Comparison of ENCODE assay signal across 8 mouse cellular contexts in the genomic region with DNA sequence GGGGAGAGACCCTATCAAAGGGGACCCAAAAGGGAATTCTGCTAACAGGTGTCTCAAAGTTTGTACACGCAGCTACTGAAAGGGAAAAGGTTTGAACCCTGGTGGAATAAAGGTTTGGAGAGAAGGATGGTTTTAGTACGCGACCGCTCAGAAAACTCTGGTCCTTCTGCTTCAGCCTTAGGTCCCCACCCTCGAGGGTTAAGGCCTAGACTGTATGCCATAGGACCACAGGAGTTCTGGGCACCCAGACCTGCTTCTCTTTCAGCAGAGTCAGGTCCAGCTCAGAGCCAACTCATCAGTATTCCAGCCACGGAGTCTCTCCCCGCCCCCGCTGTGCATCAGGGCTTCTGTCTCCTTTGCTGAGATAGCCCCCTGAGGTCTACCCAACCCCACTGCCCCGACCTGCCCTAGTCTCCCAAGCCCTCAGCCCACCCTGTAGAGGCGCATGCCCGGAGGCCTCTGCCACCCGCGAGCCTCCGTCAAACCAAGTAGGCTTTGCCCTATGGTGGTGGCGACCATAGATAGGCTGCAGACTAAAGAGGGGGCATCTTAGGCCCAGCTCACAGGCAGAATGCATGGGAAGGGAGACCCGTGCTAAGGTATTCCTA. TPM values are rescaled to one million over a fixed set of nuclear protein-coding genes. Genes with fewer than 3 reads are reported as not detected.
A peak's percentile ranks its signal among the peaks of the same experiment; 100 is the strongest.
DNase-seq lines count a peak whose midpoint lies in the region; ATAC-seq lines count a peak whose summit lies in the region.

No protein-coding gene starts in this region.

- H3K9me3 ChIP-seq in liver, embryonic 12.5 days (replicated peaks) = no peaks in the 10 kb centered on the region
- no peaks in the 10 kb centered on the region for H3K9me3 ChIP-seq in liver, embryonic 11.5 days (ENCODE audit: control insufficient read depth, low read length)
- no peaks in the 10 kb centered on the region for H3K9me3 ChIP-seq in forebrain, embryonic 14.5 days (replicated peaks; ENCODE audit: control insufficient read depth, low read length)

- no peak overlapping the region for H3K9ac ChIP-seq in liver, embryonic 12.5 days
- H3K9ac ChIP-seq in liver, embryonic 11.5 days (ENCODE audit: low read depth, low read length) = no peak overlapping the region
- peak overlapping the region; percentile 84 for H3K9ac ChIP-seq in forebrain, embryonic 14.5 days (ENCODE audit: low read length)

- DNase-seq in liver, embryonic 11.5 days (ENCODE audit: low spot score) = no peak
- DNase-seq in forebrain, embryonic 14.5 days (ENCODE audit: low spot score) = no peak
- peak; percentile 48 to 53 for DNase-seq in layer of hippocampus, adult 8-10 months (ENCODE audit: low spot score in 2 of 2)
- peak; percentile 34 for DNase-seq in neural tube, embryonic 10.5 days (ENCODE audit: extremely low spot score, low spot score)
- no peak for DNase-seq in gastrocnemius, postnatal 36 days
- DNase-seq in spleen, postnatal 10 days (ENCODE audit: low spot score in 2 of 2) = no peak
- no peak for DNase-seq in spleen, adult 18-20 months

- peaks cover 62% of the 10 kb centered on the region for H3K27me3 ChIP-seq in liver, embryonic 12.5 days (replicated peaks)
- peaks cover 40% of the 10 kb centered on the region for H3K27me3 ChIP-seq in liver, embryonic 11.5 days (replicated peaks; ENCODE audit: control insufficient read depth, insufficient read depth, low read length)
- H3K27me3 ChIP-seq in forebrain, embryonic 14.5 days (replicated peaks; ENCODE audit: control insufficient read depth, insufficient read depth, low read length) = no peaks in the 10 kb centered on the region

- H3K27ac ChIP-seq in liver, embryonic 12.5 days = no peak overlapping the region
- H3K27ac ChIP-seq in liver, embryonic 11.5 days (ENCODE audit: low read depth, low read length) = no peak overlapping the region
- H3K27ac ChIP-seq in forebrain, embryonic 14.5 days (ENCODE audit: low read depth, low read length) = peak overlapping the region; percentile 95; the same call in 1 of the 2 replicates

- H3K36me3 ChIP-seq in liver, embryonic 12.5 days = no peaks in the 10 kb centered on the region
- no peaks in the 10 kb centered on the region for H3K36me3 ChIP-seq in liver, embryonic 11.5 days (ENCODE audit: control insufficient read depth, insufficient read depth, low read length)
- H3K36me3 ChIP-seq in forebrain, embryonic 14.5 days (ENCODE audit: control insufficient read depth, insufficient read depth, low read length) = no peaks in the 10 kb centered on the region

- H3K4me2 ChIP-seq in liver, embryonic 12.5 days = peak overlapping the region; percentile 78; the same call in 1 of the 2 replicates
- H3K4me2 ChIP-seq in liver, embryonic 11.5 days = no peak overlapping the region
- H3K4me2 ChIP-seq in forebrain, embryonic 14.5 days (ENCODE audit: low read length) = peak overlapping the region; percentile 98

- H3K4me1 ChIP-seq in liver, embryonic 12.5 days = peaks cover 30% of the 10 kb centered on the region
- H3K4me1 ChIP-seq in liver, embryonic 11.5 days (replicated peaks; ENCODE audit: control insufficient read depth, insufficient read depth, low read length) = peaks cover 12% of the 10 kb centered on the region; the same call in 1 of the 2 replicates
- peaks cover 13% of the 10 kb centered on the region for H3K4me1 ChIP-seq in forebrain, embryonic 14.5 days (ENCODE audit: control insufficient read depth, insufficient read depth, low read length)

- intact Hi-C loops in gastrocnemius, postnatal 36 days (cut with DNase I) = no loop called here

- H3K4me3 ChIP-seq in liver, embryonic 12.5 days = no peak overlapping the region
- H3K4me3 ChIP-seq in liver, embryonic 11.5 days (ENCODE audit: low read depth, low read length) = no peak overlapping the region
- H3K4me3 ChIP-seq in forebrain, embryonic 14.5 days (ENCODE audit: low read depth, low read length) = peak overlapping the region; percentile 65

- 25% methylated on average over 16 of the region's 16 CpGs for WGBS in liver, embryonic 12.5 days (ENCODE audit: insufficient replicate concordance)
- WGBS in liver, embryonic 11.5 days = 32% methylated on average over 16 of the region's 16 CpGs
- 30% methylated on average over 16 of the region's 16 CpGs for WGBS in forebrain, embryonic 14.5 days

- no peak for ATAC-seq in liver, embryonic 12.5 days
- ATAC-seq in liver, embryonic 11.5 days (replicated peaks; ENCODE audit: low FRiP score) = no peak
- ATAC-seq in forebrain, embryonic 14.5 days = no peak

RNA-seq across cellular contexts. Expression of gene Trim9, which starts 1.8 kb away (rescaled TPM):
- 0.07 TPM in 1 of 2 replicates, not detected in the other for polyA plus RNA-seq in liver, embryonic 12.5 days (2016; fragmentation: Nextera tagmentation; extraction: Ambion mirVana)
- 0.53 and 0.70 TPM in 2 replicates for polyA plus RNA-seq in liver, embryonic 11.5 days (2014; fragmentation: Nextera tagmentation; extraction: Ambion mirVana)
- polyA plus RNA-seq in forebrain, embryonic 14.5 days (2014; fragmentation: Nextera tagmentation; extraction: Ambion mirVana) = 30.8 and 42.9 TPM in 2 replicates
- total RNA-seq in layer of hippocampus, adult 8-10 months (2022) = 100 to 1,000 TPM; 240 to 340 (median 277) TPM
- total RNA-seq in gastrocnemius, postnatal 36 days (2021) = under 1 TPM in 1 of 2 experiments, not detected in 1; 0.10 TPM

Comparison
In these comparisons a context has a peak if more than half of its experiments do, and no peak if none do; other contexts are left out.
1. DNase-seq: peak in layer of hippocampus, adult 8-10 months (2 of 2) and neural tube, embryonic 10.5 days (single experiment); none in liver, embryonic 11.5 days (single experiment), forebrain, embryonic 14.5 days (single experiment), gastrocnemius, postnatal 36 days (0 of 2), spleen, postnatal 10 days (0 of 2) and spleen, adult 18-20 months (0 of 2).
2. RNA of gene Trim9, which starts 1.8 kb away (polyA plus RNA-seq): 30.8 to 42.9 TPM in forebrain, embryonic 14.5 days; 0.53 to 0.70 TPM in liver, embryonic 11.5 days and 0.07 TPM in liver, embryonic 12.5 days; every median in the first group is over 10 times any median in the second.